Mouse (Mus musculus) left cerebral cortex, postnatal 10 days (tissue): ENCODE measurements around the gene Hormad2. TPM values are rescaled to one million over a fixed set of nuclear protein-coding genes. Genes with fewer than 3 reads are reported as not detected.

Experiments used
- DNase-seq, 2 experiments: peaks; one replicate each; pipeline ENCODE4 v3.0.0; 2021 to 2022; ENCODE audit warnings: low spot score in 2 of 2, mixed read lengths in 1 of 2; ENCODE audit errors: extremely low spot score in 1 of 2
- intact Hi-C: fragments of 180-260 bp; cut with DNase I; formaldehyde crosslinking; loops from one replicate; pipeline ENCODE4 v1.15.1; 2025
- total RNA-seq, 2 experiments: library from RNA; stranded (reverse); gene quantifications; 2 replicates each; pipeline ENCODE4 v1.2.3; 2021

Hormad2 gene
- total RNA-seq, 2 experiments from 2014 or later: not detected

DNA sequence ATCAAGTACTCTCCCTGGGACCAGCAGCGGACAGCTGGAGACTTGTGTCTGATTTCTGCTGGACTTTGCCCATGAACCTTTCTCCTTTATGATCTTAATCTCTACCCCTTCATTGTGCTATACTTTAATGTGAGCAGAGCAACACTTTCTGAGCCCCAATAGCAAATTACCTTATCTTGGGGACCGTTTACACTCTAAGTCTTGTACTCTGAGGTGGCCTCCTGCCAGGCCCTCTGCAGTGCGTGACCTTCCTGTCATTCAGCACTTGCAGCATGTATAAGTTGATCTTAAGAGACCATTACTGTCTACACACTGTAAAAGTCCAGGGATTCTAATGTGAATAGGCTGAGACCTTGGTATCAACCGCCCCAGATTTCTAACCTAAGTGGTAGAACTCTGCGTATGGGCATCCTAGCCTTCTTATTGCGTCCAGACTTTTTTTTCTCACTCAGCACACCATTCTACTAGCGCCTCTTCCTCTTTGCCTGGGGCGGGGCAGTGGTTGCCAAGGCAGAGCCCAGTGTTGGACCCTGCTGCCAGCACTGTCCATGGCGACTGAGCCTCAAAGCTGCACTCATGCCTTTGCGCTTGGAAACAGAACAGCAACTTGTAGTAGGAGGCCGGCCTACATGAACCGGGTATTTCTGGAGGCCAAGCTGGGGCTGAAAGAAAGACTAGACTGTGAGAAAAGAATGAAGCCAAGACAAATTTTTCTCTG lies 11.7 kb upstream of the Hormad2 start:
- intact Hi-C loops: no loop called here
- no peak for DNase-seq

DNA sequence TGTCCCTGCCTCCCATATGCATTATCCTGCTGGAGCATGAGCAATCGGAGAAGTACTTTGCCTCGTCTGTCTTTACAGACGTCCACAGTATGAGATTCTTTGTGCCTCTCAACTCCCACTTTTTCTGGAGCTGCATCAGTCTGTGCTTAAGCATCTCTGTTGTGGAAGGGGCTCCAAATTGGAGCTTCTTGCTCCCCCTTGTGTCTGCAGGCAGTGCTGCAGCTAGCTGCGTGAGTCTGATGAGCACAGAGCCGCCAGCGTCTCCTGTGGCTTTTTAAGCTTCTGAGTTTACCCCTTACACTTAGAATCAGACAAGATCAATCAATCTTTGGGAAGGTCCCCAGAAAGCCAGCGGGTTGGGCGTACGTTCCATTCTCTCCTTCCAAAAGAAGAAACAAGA lies 10.2 kb upstream of the Hormad2 start:
- intact Hi-C loops: no loop called here
- DNase-seq: peak; percentile 34 to 65

- intact Hi-C loops: no loop called here
- no peak for DNase-seq
Measured at GRCm38 (mm10) chr11:4446195-4446868, 5.4 kb upstream of the Hormad2 start.

GRCm38 (mm10) chr11:4442280-4442679 lies 1.4 kb upstream of the Hormad2 start:
- intact Hi-C loops: no loop called here
- no peak for DNase-seq

- intact Hi-C loops: loop anchor here (5.0 kb wide), 2 partner anchors 264 to 429 kb away; partner anchors contain the start of genes Uqcr10 and Zmat5
- no peak for DNase-seq
Measured at GRCm38 (mm10) chr11:4438211-4438610, 2.7 kb downstream of the Hormad2 start.

GRCm38 (mm10) chr11:4437318-4437717 lies 3.6 kb downstream of the Hormad2 start:
- DNase-seq: no peak
- intact Hi-C loops: loop anchor here (5.0 kb wide), 2 partner anchors 265 to 430 kb away; partner anchors contain the start of genes Uqcr10 and Zmat5

DNA sequence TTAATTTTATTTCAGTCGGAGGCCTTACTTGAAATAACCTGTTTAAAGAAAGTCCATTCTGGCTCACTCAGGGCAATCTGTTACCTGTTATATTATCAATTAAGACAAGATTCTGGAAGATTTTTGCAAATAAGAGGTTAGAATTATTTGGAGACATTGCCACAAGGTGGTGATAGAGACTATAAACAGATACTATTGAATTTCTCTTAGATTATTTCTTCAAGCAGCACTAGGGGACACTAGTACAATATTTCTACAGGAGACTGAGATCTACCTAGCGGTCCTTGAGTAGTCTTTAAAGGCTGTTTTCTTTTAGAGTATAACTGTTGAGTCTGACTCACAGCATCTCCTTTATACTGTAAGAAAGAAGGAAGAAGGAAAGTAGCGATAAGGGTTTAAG lies 4.3 kb downstream of the Hormad2 start:
- peak in 1 of 2 experiments; percentile 8 for DNase-seq
- intact Hi-C loops: loop anchor here (5.0 kb wide), 2 partner anchors 266 to 431 kb away; partner anchors contain the start of genes Uqcr10 and Zmat5

GRCm38 (mm10) chr11:4434461-4434860 lies 6.4 kb downstream of the Hormad2 start:
- no peak for DNase-seq
- intact Hi-C loops: no loop called here

DNA sequence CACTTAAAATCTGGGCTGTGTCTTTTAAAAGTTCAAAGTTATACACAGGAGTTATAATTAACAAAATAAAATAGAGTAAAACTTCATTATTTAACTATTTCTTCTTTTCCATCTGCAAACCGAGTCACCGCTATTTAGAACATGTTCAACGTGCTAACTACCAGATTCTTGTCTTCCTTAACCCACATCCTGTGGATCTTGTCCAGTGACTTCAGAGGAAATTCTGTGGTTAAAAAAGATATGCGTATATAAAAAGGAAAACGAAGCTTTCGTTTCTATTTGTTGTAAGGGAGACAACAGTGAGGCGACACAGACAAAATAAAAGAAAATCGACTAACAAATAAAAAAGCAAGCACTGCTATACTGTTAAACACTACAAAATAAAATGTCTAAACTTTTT lies 17.1 kb downstream of the Hormad2 start:
- intact Hi-C loops: no loop called here
- DNase-seq: no peak

GRCm38 (mm10) chr11:4422494-4423425 lies 18.1 kb downstream of the Hormad2 start:
- DNase-seq: no peak
- intact Hi-C loops: loop anchor here (1.0 kb wide), 1 partner anchor 164 kb away; no protein-coding TSS in a partner anchor

GRCm38 (mm10) chr11:4421933-4422488 lies 18.9 kb downstream of the Hormad2 start:
- intact Hi-C loops: loop anchor here (1.0 kb wide), 1 partner anchor 164 kb away; no protein-coding TSS in a partner anchor
- no peak for DNase-seq

DNA sequence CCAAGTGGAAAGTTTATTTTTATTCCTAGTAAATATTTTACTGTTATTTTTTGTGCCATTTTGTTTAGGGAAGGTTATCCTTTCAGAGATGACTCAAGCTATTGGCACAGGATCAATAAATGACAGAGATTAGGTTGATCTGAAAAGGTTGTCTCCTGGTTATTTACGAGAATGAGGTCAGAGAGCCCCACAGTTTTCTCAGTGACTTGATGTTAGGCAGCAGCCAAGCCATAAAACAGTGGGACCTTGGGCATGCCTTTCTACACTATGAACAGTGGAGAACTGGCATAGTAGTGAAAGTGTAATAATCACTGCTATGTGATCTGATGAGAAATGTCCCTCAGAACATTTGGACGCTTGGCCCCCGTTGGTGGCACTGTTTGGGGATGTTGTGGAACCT lies 22.9 kb downstream of the Hormad2 start:
- intact Hi-C loops: no loop called here

GRCm38 (mm10) chr11:4412294-4412693 lies 28.6 kb downstream of the Hormad2 start:
- intact Hi-C loops: no loop called here
- DNase-seq: no peak

More for the DNA sequence above, 22.9 kb downstream of the Hormad2 start:
- no peak for DNase-seq

GRCm38 (mm10) chr11:4404277-4404676 lies 36.6 kb downstream of the Hormad2 start:
- intact Hi-C loops: no loop called here
- no peak for DNase-seq

DNA sequence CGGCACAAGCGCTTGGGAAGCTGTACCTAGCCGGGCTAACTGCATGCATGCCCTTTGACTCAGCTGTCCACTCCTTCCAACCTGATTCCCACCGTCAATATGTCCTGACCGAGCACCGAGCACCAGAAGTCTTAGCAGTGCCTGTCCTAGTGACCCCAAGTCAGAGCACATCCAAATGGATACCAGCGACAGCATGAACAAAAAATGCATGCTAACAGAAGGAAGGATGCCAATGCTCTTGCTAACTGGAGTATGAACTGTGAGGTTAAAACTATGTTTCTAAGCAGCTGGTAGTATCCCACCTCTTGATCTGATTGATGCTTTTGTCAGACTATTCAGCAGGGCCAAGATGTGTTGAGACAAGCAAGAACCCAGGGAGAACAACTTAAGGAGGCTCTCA lies 37.5 kb downstream of the Hormad2 start:
- DNase-seq: no peak
- intact Hi-C loops: no loop called here

DNA sequence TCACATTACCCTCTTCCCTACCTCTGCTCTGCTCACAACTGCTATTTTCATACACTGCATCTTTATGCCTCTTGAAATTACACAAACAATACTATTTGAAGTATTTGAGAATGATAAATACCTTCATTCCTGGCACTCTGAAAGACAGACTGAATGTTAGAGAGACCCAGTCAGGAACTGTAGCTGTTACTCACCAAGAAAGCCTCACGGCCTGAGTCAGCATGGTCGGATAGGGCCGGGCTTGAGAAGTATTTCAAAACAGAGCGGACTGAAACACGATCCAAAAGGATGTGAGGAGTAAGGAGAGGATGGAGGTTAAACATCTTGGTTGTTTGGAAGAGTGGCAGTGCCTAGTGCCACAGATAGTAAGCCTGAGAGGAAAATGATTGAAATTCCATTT lies 39.7 kb downstream of the Hormad2 start:
- intact Hi-C loops: no loop called here
- no peak for DNase-seq

DNA sequence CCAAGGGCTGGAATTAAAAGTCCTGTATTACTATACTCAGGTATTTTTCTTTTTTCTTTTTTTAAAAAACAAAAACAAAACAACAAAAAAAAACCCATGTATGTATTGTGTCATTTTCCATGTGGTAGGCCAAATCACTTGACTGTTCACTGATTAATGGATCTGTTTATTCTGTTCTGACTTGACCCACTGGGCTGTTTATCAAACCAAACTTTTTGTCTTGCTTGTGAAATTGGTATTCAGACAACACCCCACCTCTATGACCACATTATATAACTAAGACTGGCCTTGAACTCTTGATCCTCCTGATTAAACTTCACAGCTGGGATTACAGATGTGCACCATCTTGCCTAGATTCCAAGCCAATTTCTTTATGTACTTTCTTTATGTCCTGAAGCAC lies 46.7 kb downstream of the Hormad2 start:
- DNase-seq: no peak
- intact Hi-C loops: no loop called here

DNA sequence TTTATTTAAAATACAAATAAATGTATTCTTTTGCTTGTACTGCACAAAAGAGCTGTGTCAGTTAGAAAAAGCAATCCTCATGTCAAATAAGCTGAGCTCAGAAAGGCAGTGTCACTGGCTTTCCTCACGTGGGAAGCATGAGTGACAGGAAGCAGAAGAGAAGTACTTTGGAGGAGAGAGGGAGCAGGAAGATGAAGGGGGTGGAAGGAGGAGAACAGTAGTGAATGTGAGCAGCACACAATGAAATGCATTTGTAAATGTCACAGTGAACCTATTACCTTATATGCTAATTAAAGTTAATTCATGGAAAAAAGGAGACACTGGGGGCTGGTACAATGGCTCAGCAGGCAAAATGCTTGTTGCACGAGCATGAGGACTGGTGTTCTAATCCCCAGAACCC lies 52.9 kb downstream of the Hormad2 start:
- DNase-seq: no peak
- intact Hi-C loops: no loop called here

DNA sequence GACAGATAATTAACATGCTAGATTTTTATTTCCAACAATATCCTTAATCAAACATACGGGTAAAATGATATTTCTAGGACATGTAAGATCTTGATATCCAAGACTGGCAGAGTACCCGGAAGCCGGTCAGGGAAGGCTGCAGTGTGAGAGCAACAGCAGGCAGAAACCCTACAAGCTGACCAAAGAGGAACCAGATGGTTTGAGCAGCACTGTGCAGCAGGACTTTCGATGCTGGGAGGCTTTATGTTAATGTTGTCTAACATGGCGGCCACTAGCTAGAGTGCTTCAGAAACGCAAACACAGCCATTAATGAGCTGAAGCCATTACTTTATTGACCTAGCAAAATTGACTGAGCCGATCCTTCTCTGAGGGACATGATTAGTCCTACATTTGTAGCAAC lies 58.6 kb downstream of the Hormad2 start:
- intact Hi-C loops: no loop called here
- no peak for DNase-seq
